Mouse (Mus musculus): ENCODE results near the gene Csk. TPM values are rescaled to one million over a fixed set of nuclear protein-coding genes. Genes with fewer than 3 reads are reported as not detected.

Gene Csk
- 49.0 and 58.4 TPM in 2 replicates for polyA plus RNA-seq (2015; fragmentation: Nextera tagmentation; extraction: Ambion mirVana)

GRCm38 (mm10) chr9:57653283-57653682 lies at the start of gene Csk:
Gene Csk (minus strand): TSS chr9:57653631.
- no peak for ATAC-seq
- H3K36me3 ChIP-seq (ENCODE audit: control insufficient read depth, insufficient read depth, low read length) = no peaks in the 10 kb centered on the region
- no peaks in the 10 kb centered on the region for H3K9me3 ChIP-seq (ENCODE audit: control insufficient read depth, low read length)
- H3K27me3 ChIP-seq (replicated peaks; ENCODE audit: control insufficient read depth, insufficient read depth, low read length) = no peaks in the 10 kb centered on the region
- no peak within 1 kb of the TSS for H3K27ac ChIP-seq (ENCODE audit: low read depth, low read length)
- H3K4me2 ChIP-seq (ENCODE audit: low read length) = no peak within 1 kb of the TSS
- H3K4me3 ChIP-seq (ENCODE audit: low read length) = no peak within 1 kb of the TSS
- WGBS = 54% methylated on average over 5 of the region's 5 CpGs
- H3K4me1 ChIP-seq (ENCODE audit: control insufficient read depth, insufficient read depth, low read depth, low read length) = peaks cover 7% of the 10 kb centered on the region
- no peak within 1 kb of the TSS for H3K9ac ChIP-seq (ENCODE audit: low read depth, low read length)

GRCm38 (mm10) chr9:57698466-57699150 lies 45.2 kb upstream of the Csk start:
- Histone ChIP-seq H3K27me3 (replicated peaks; ENCODE audit: control insufficient read depth, insufficient read depth, low read length) (peaks cover 2% of the 10 kb centered on the region; the same call in 1 of the 2 replicates), H3K9ac (ENCODE audit: low read depth, low read length) (no peak overlapping the region), H3K4me2 (ENCODE audit: low read length) (no peak overlapping the region), H3K27ac (ENCODE audit: low read depth, low read length) (no peak overlapping the region), H3K4me1 (ENCODE audit: control insufficient read depth, insufficient read depth, low read depth, low read length) (peaks cover 7% of the 10 kb centered on the region; the same call in 1 of the 2 replicates), H3K4me3 (ENCODE audit: low read length) (no peak overlapping the region), H3K36me3 (ENCODE audit: control insufficient read depth, insufficient read depth, low read length) (no peaks in the 10 kb centered on the region), H3K9me3 (ENCODE audit: control insufficient read depth, low read length) (no peaks in the 10 kb centered on the region)
- no peak for ATAC-seq
- 77% methylated on average over 1 of the region's 1 CpGs for WGBS

- Histone ChIP-seq H3K27me3 (replicated peaks; ENCODE audit: control insufficient read depth, insufficient read depth, low read length) (peaks cover 2% of the 10 kb centered on the region; the same call in 1 of the 2 replicates), H3K4me3 (ENCODE audit: low read length) (no peak overlapping the region), H3K9ac (ENCODE audit: low read depth, low read length) (no peak overlapping the region), H3K36me3 (ENCODE audit: control insufficient read depth, insufficient read depth, low read length) (no peaks in the 10 kb centered on the region), H3K9me3 (ENCODE audit: control insufficient read depth, low read length) (no peaks in the 10 kb centered on the region), H3K27ac (ENCODE audit: low read depth, low read length) (no peak overlapping the region), H3K4me2 (ENCODE audit: low read length) (no peak overlapping the region), H3K4me1 (ENCODE audit: control insufficient read depth, insufficient read depth, low read depth, low read length) (peaks cover 7% of the 10 kb centered on the region; the same call in 1 of the 2 replicates)
- ATAC-seq = peak; percentile 45; the same call in 1 of the 2 replicates
- 9% methylated on average over 4 of the region's 4 CpGs for WGBS
Observed at GRCm38 (mm10) chr9:57697380-57697779, 43.9 kb upstream of the Csk start.

GRCm38 (mm10) chr9:57696380-57697285 lies 43.2 kb upstream of the Csk start:
- H3K9me3 ChIP-seq (ENCODE audit: control insufficient read depth, low read length) = no peaks in the 10 kb centered on the region
- 1% methylated on average over 42 of the region's 42 CpGs for WGBS
- H3K27ac ChIP-seq (ENCODE audit: low read depth, low read length) = no peak overlapping the region
- H3K9ac ChIP-seq (ENCODE audit: low read depth, low read length) = peak overlapping the region; percentile 68
- peak overlapping the region; percentile 49 for H3K4me3 ChIP-seq (ENCODE audit: low read length)
- H3K4me2 ChIP-seq (ENCODE audit: low read length) = peak overlapping the region; percentile 83
- H3K36me3 ChIP-seq (ENCODE audit: control insufficient read depth, insufficient read depth, low read length) = no peaks in the 10 kb centered on the region
- H3K4me1 ChIP-seq (ENCODE audit: control insufficient read depth, insufficient read depth, low read depth, low read length) = peaks cover 7% of the 10 kb centered on the region; the same call in 1 of the 2 replicates
- H3K27me3 ChIP-seq (replicated peaks; ENCODE audit: control insufficient read depth, insufficient read depth, low read length) = peaks cover 2% of the 10 kb centered on the region; the same call in 1 of the 2 replicates
- ATAC-seq = peak; percentile 89

- no peaks in the 10 kb centered on the region for H3K9me3 ChIP-seq (ENCODE audit: control insufficient read depth, low read length)
- no peaks in the 10 kb centered on the region for H3K36me3 ChIP-seq (ENCODE audit: control insufficient read depth, insufficient read depth, low read length)
- peaks cover 2% of the 10 kb centered on the region; the same call in 1 of the 2 replicates for H3K27me3 ChIP-seq (replicated peaks; ENCODE audit: control insufficient read depth, insufficient read depth, low read length)
- WGBS = 84% methylated on average over 2 of the region's 2 CpGs
- H3K27ac ChIP-seq (ENCODE audit: low read depth, low read length) = no peak overlapping the region
- peaks cover 7% of the 10 kb centered on the region; the same call in 1 of the 2 replicates for H3K4me1 ChIP-seq (ENCODE audit: control insufficient read depth, insufficient read depth, low read depth, low read length)
- no peak for ATAC-seq
- no peak overlapping the region for H3K4me3 ChIP-seq (ENCODE audit: low read length)
- H3K9ac ChIP-seq (ENCODE audit: low read depth, low read length) = no peak overlapping the region
- H3K4me2 ChIP-seq (ENCODE audit: low read length) = no peak overlapping the region
Observed at GRCm38 (mm10) chr9:57694108-57694507, 40.7 kb upstream of the Csk start.

- no peaks in the 10 kb centered on the region for H3K36me3 ChIP-seq (ENCODE audit: control insufficient read depth, insufficient read depth, low read length)
- no peak overlapping the region for H3K4me3 ChIP-seq (ENCODE audit: low read length)
- H3K27me3 ChIP-seq (replicated peaks; ENCODE audit: control insufficient read depth, insufficient read depth, low read length) = no peaks in the 10 kb centered on the region
- no peak for ATAC-seq
- no peaks in the 10 kb centered on the region for H3K9me3 ChIP-seq (ENCODE audit: control insufficient read depth, low read length)
- no peak overlapping the region for H3K9ac ChIP-seq (ENCODE audit: low read depth, low read length)
- H3K4me1 ChIP-seq (ENCODE audit: control insufficient read depth, insufficient read depth, low read depth, low read length) = no peaks in the 10 kb centered on the region
- H3K27ac ChIP-seq (ENCODE audit: low read depth, low read length) = no peak overlapping the region
- no peak overlapping the region for H3K4me2 ChIP-seq (ENCODE audit: low read length)
- 92% methylated on average over 2 of the region's 2 CpGs for WGBS
Observed at GRCm38 (mm10) chr9:57688606-57689005, 35.2 kb upstream of the Csk start.

GRCm38 (mm10) chr9:57688158-57688557 lies 34.7 kb upstream of the Csk start:
- H3K27me3 ChIP-seq (replicated peaks; ENCODE audit: control insufficient read depth, insufficient read depth, low read length) = no peaks in the 10 kb centered on the region
- H3K9me3 ChIP-seq (ENCODE audit: control insufficient read depth, low read length) = no peaks in the 10 kb centered on the region
- 63% methylated on average over 2 of the region's 2 CpGs for WGBS
- H3K4me2 ChIP-seq (ENCODE audit: low read length) = no peak overlapping the region
- H3K36me3 ChIP-seq (ENCODE audit: control insufficient read depth, insufficient read depth, low read length) = no peaks in the 10 kb centered on the region
- no peak overlapping the region for H3K27ac ChIP-seq (ENCODE audit: low read depth, low read length)
- ATAC-seq = no peak
- no peaks in the 10 kb centered on the region for H3K4me1 ChIP-seq (ENCODE audit: control insufficient read depth, insufficient read depth, low read depth, low read length)
- H3K9ac ChIP-seq (ENCODE audit: low read depth, low read length) = no peak overlapping the region
- no peak overlapping the region for H3K4me3 ChIP-seq (ENCODE audit: low read length)

GRCm38 (mm10) chr9:57687751-57688150 lies 34.3 kb upstream of the Csk start, which contains the start of gene Cyp1a1:
Gene Cyp1a1 (plus strand): TSS chr9:57687928.
- Histone ChIP-seq H3K4me3 (ENCODE audit: low read length) (no peak within 1 kb of the TSS), H3K9ac (ENCODE audit: low read depth, low read length) (no peak within 1 kb of the TSS), H3K27me3 (replicated peaks; ENCODE audit: control insufficient read depth, insufficient read depth, low read length) (no peaks in the 10 kb centered on the region), H3K9me3 (ENCODE audit: control insufficient read depth, low read length) (no peaks in the 10 kb centered on the region), H3K4me2 (ENCODE audit: low read length) (no peak within 1 kb of the TSS), H3K4me1 (ENCODE audit: control insufficient read depth, insufficient read depth, low read depth, low read length) (no peaks in the 10 kb centered on the region), H3K27ac (ENCODE audit: low read depth, low read length) (no peak within 1 kb of the TSS), H3K36me3 (ENCODE audit: control insufficient read depth, insufficient read depth, low read length) (no peaks in the 10 kb centered on the region)
- ATAC-seq = no peak
- WGBS = 85% methylated on average over 2 of the region's 2 CpGs

- Histone ChIP-seq H3K9ac (ENCODE audit: low read depth, low read length) (no peak overlapping the region), H3K9me3 (ENCODE audit: control insufficient read depth, low read length) (no peaks in the 10 kb centered on the region), H3K4me1 (ENCODE audit: control insufficient read depth, insufficient read depth, low read depth, low read length) (no peaks in the 10 kb centered on the region), H3K36me3 (ENCODE audit: control insufficient read depth, insufficient read depth, low read length) (no peaks in the 10 kb centered on the region), H3K27ac (ENCODE audit: low read depth, low read length) (no peak overlapping the region), H3K27me3 (replicated peaks; ENCODE audit: control insufficient read depth, insufficient read depth, low read length) (no peaks in the 10 kb centered on the region), H3K4me3 (ENCODE audit: low read length) (no peak overlapping the region), H3K4me2 (ENCODE audit: low read length) (no peak overlapping the region)
- no peak for ATAC-seq
- WGBS = 92% methylated on average over 5 of the region's 5 CpGs
Observed at GRCm38 (mm10) chr9:57686011-57686410, 32.6 kb upstream of the Csk start.
